In the genomic region with DNA sequence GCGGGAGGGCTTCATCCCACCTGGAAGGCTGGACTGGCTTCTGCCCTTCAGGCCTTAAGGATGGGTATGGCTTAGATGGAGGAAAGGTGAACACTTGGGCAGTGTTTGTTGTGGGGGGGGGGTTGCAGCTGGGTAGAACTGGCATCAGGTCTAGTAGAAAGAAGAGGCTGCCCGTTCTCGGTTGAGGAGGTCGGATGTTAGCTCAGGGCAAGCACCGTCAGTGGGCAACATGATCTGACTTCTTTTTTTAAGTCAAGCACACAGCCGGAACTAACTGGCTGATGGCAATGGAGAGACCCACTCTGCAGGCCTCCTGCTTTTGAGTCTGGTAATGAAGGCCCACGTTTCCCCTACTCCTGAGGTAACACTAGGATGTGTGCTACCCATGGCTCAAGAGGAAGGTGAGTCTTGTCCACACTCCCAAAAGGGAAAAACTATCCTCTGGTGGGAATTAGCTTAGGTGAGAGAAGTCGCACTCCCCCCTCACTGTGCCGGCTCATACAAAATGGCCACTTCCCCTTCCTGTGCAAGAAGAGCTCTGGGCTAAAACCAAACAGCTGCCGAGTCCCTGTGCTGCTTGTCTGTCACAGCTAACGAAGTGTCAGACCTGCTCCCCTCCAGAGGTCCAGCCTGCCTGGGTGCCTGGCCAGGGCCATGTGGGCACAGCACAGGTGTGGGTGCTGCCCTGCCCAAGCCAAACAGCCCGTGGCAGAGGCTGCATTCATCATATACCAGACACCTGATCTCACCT, we compare ENCODE assay signal across 10 mouse cellular contexts.
DNase-seq lines count a peak whose midpoint lies in the region; ATAC-seq lines count a peak whose summit lies in the region.
"Had no signal": no experiment of that assay in that cellular context is flagged by ENCODE, and none has a peak within 500 bp of the region (broad histone marks: within the 10 kb centered on the region; RNA-seq: fewer than 3 reads in every experiment).

No protein-coding gene starts in this region.

- peaks cover 36% of the 10 kb centered on the region for H3K36me3 ChIP-seq in midbrain, embryonic 10.5 days
- peaks cover 2% of the 10 kb centered on the region; the same call in 1 of the 2 replicates for H3K36me3 ChIP-seq in midbrain, embryonic 11.5 days (ENCODE audit: control insufficient read depth, insufficient read depth, low read length)
- H3K36me3 ChIP-seq in heart, embryonic 12.5 days = peaks cover 10% of the 10 kb centered on the region
- peaks cover 5% of the 10 kb centered on the region; the same call in 1 of the 2 replicates for H3K36me3 ChIP-seq in midbrain, embryonic 14.5 days (ENCODE audit: control insufficient read depth, insufficient read depth, low read length)

- peak; percentile 90 for DNase-seq in heart, adult 11 months
- DNase-seq in heart, adult 8-10 months (ENCODE audit: low spot score) = no peak
- DNase-seq in midbrain, embryonic 10.5 days (ENCODE audit: low spot score) = no peak
- no peak for DNase-seq in midbrain, embryonic 11.5 days (ENCODE audit: low spot score, missing footprints)
- DNase-seq in midbrain, embryonic 14.5 days = no peak
- DNase-seq in thymus, postnatal 25 days = peak; percentile 57
- no peak for DNase-seq in retina, embryonic 14.5 days (ENCODE audit: low spot score)
- DNase-seq: liver, embryonic 13.5 days had no signal

- peak overlapping the region; percentile 61; the same call in 1 of the 2 replicates for H3K27ac ChIP-seq in midbrain, embryonic 10.5 days (replicated peaks)
- no peak overlapping the region for H3K27ac ChIP-seq in midbrain, embryonic 11.5 days (ENCODE audit: low read depth, low read length)
- H3K27ac ChIP-seq in heart, embryonic 12.5 days (ENCODE audit: poor library complexity, severe bottlenecking) = peak overlapping the region; percentile 96
- peak overlapping the region; percentile 57; the same call in 1 of the 2 replicates for H3K27ac ChIP-seq in midbrain, embryonic 14.5 days (replicated peaks; ENCODE audit: low read depth, low read length)

- ATAC-seq in midbrain, embryonic 11.5 days (ENCODE audit: low FRiP score) = no peak
- ATAC-seq in heart, embryonic 12.5 days (ENCODE audit: insufficient number of reproducible peaks, low FRiP score) = no peak
- ATAC-seq in midbrain, embryonic 14.5 days (ENCODE audit: low FRiP score, low TSS enrichment) = no peak

- H3K4me1 ChIP-seq in midbrain, embryonic 10.5 days = peaks cover 73% of the 10 kb centered on the region
- H3K4me1 ChIP-seq in midbrain, embryonic 11.5 days (ENCODE audit: control insufficient read depth, insufficient read depth, low read length) = peaks cover 25% of the 10 kb centered on the region
- H3K4me1 ChIP-seq in heart, embryonic 12.5 days (replicated peaks) = peaks cover 96% of the 10 kb centered on the region
- H3K4me1 ChIP-seq in midbrain, embryonic 14.5 days (ENCODE audit: control insufficient read depth, insufficient read depth, low read length) = peaks cover 81% of the 10 kb centered on the region

- no peak overlapping the region for H3K4me3 ChIP-seq in midbrain, embryonic 10.5 days
- H3K4me3 ChIP-seq in midbrain, embryonic 11.5 days (ENCODE audit: low read depth, low read length) = no peak overlapping the region
- H3K4me3 ChIP-seq in heart, embryonic 12.5 days = no peak overlapping the region
- H3K4me3 ChIP-seq in midbrain, embryonic 14.5 days (replicated peaks; ENCODE audit: low read depth, low read length) = no peak overlapping the region
- H3K4me3 ChIP-seq: erythroblast, embryonic 14.5 days; liver, embryonic 13.5 days had no signal

- no peaks in the 10 kb centered on the region for H3K27me3 ChIP-seq in midbrain, embryonic 10.5 days (ENCODE audit: low read depth, poor library complexity, severe bottlenecking)
- no peaks in the 10 kb centered on the region for H3K27me3 ChIP-seq in midbrain, embryonic 11.5 days (ENCODE audit: control insufficient read depth, insufficient read depth, low read length)
- H3K27me3 ChIP-seq in heart, embryonic 12.5 days (replicated peaks) = no peaks in the 10 kb centered on the region
- no peaks in the 10 kb centered on the region for H3K27me3 ChIP-seq in midbrain, embryonic 14.5 days (ENCODE audit: control insufficient read depth, insufficient read depth, low read length)
- H3K27me3 ChIP-seq: liver, embryonic 13.5 days had no signal

- 80% methylated on average over 12 of the region's 12 CpGs for WGBS in midbrain, embryonic 10.5 days
- 78% methylated on average over 12 of the region's 12 CpGs for WGBS in midbrain, embryonic 11.5 days
- WGBS in heart, embryonic 12.5 days = 51% methylated on average over 12 of the region's 12 CpGs
- WGBS in midbrain, embryonic 14.5 days = 75% methylated on average over 12 of the region's 12 CpGs

- no peak overlapping the region for H3K9ac ChIP-seq in midbrain, embryonic 11.5 days (ENCODE audit: low read length)
- H3K9ac ChIP-seq in heart, embryonic 12.5 days = peak overlapping the region; percentile 50; the same call in 1 of the 2 replicates
- H3K9ac ChIP-seq in midbrain, embryonic 14.5 days (replicated peaks; ENCODE audit: low read length) = no peak overlapping the region
- H3K9ac ChIP-seq: liver, embryonic 13.5 days had no signal

- no peaks in the 10 kb centered on the region for H3K9me3 ChIP-seq in midbrain, embryonic 10.5 days (replicated peaks)
- no peaks in the 10 kb centered on the region for H3K9me3 ChIP-seq in midbrain, embryonic 11.5 days (ENCODE audit: control insufficient read depth, low read length)
- no peaks in the 10 kb centered on the region for H3K9me3 ChIP-seq in heart, embryonic 12.5 days (replicated peaks)
- no peaks in the 10 kb centered on the region for H3K9me3 ChIP-seq in midbrain, embryonic 14.5 days (ENCODE audit: control insufficient read depth, low read length)
- H3K9me3 ChIP-seq: liver, embryonic 13.5 days had no signal

- H3K4me2 ChIP-seq in midbrain, embryonic 11.5 days = no peak overlapping the region
- peak overlapping the region; percentile 39 for H3K4me2 ChIP-seq in heart, embryonic 12.5 days
- H3K4me2 ChIP-seq in midbrain, embryonic 14.5 days (ENCODE audit: low read length) = no peak overlapping the region
- H3K4me2 ChIP-seq: liver, embryonic 13.5 days had no signal

Comparison
In these comparisons a context has a peak if more than half of its experiments do, and no peak if none do; other contexts are left out.
1. DNase-seq: peak in heart, adult 11 months (single experiment) and thymus, postnatal 25 days (single experiment); none in heart, adult 8-10 months (single experiment), midbrain, embryonic 10.5 days (single experiment), midbrain, embryonic 11.5 days (single experiment), midbrain, embryonic 14.5 days (single experiment) and retina, embryonic 14.5 days (single experiment).